Mouse (Mus musculus) CH12.LX (cell line): ENCODE data around the gene Dag1. TPM values are rescaled to one million over a fixed set of nuclear protein-coding genes. Genes with fewer than 3 reads are reported as not detected.

Source experiments
- DNase-seq: peaks from one replicate; pipeline ENCODE4 v3.0.0-alpha.2; 2013; ENCODE audit errors: extremely low read depth
- H3K27ac ChIP-seq: 2 replicates; pipeline ENCODE4 v1.5.1; 2012; ENCODE audit warnings: low read depth, mild to moderate bottlenecking, control low read depth, moderate library complexity; ENCODE audit not compliant: insufficient read depth
- H3K27me3 ChIP-seq: replicated peaks from 2 replicates; pipeline ENCODE3; 2012; ENCODE audit warnings: inconsistent platforms
- H3K36me3 ChIP-seq, 2 experiments: replicated peaks in 1 of 2; 2 replicates each; pipeline versions ENCODE3 to v1.6.1; 2012; ENCODE audit warnings: inconsistent platforms in 1 of 2, low read length in 1 of 2, mild to moderate bottlenecking in 1 of 2, mixed read lengths in 1 of 2, moderate library complexity in 1 of 2; ENCODE audit not compliant: control insufficient read depth in 1 of 2, insufficient read depth in 1 of 2
- H3K4me1 ChIP-seq, 2 experiments: 2 replicates each; pipeline ENCODE4 v1.6.1; 2012; ENCODE audit warnings: inconsistent platforms in 1 of 2, moderate library complexity in 1 of 2; ENCODE audit not compliant: insufficient read depth in 2 of 2, control insufficient read depth in 1 of 2
- H3K4me2 ChIP-seq: 2 replicates; pipeline ENCODE4 v1.6.1; 2012; ENCODE audit warnings: low read depth, mild to moderate bottlenecking, control low read depth; ENCODE audit not compliant: poor library complexity, insufficient read depth, severe bottlenecking
- H3K4me3 ChIP-seq, 3 experiments: fragments of 150-350 bp in 1 of 3; sonication (generic) in 1 of 3; replicated peaks in 1 of 3; 2 replicates each; pipeline versions ENCODE3 to v1.5.1; 2011 to 2012; ENCODE audit warnings: low read depth in 2 of 3, low read length in 2 of 3, mild to moderate bottlenecking in 2 of 3, moderate library complexity in 2 of 3, control low read depth in 1 of 3, improper control_type of control experiment in 1 of 3, inconsistent platforms in 1 of 3, mixed read lengths in 1 of 3; ENCODE audit not compliant: poor library complexity in 1 of 3
- H3K79me2 ChIP-seq: replicated peaks from 2 replicates; pipeline ENCODE4 v1.6.1; 2012; ENCODE audit warnings: mild to moderate bottlenecking, moderate library complexity; ENCODE audit not compliant: control insufficient read depth, poor library complexity, insufficient read depth, severe bottlenecking; ENCODE audit errors: extremely low read depth
- H3K9ac ChIP-seq: 2 replicates; pipeline ENCODE4 v1.6.1; 2012; ENCODE audit warnings: low read depth, mild to moderate bottlenecking, control low read depth, moderate library complexity; ENCODE audit not compliant: insufficient read depth
- H3K9me3 ChIP-seq: replicated peaks from 2 replicates; pipeline ENCODE3; 2012; ENCODE audit warnings: low read length, inconsistent platforms, mixed read lengths
- BHLHE40 ChIP-seq: IDR thresholded peaks from 2 replicates; pipeline ENCODE4 v1.6.1; 2011; ENCODE audit warnings: mild to moderate bottlenecking, low read depth, low read length, improper control_type of control experiment
- E2F4 ChIP-seq: IDR thresholded peaks from 2 replicates; pipeline ENCODE4 v1.6.1; 2011; ENCODE audit warnings: low read depth, low read length, improper control_type of control experiment; ENCODE audit not compliant: insufficient replicate concordance
- EP300 ChIP-seq: IDR thresholded peaks from 2 replicates; pipeline ENCODE4 v1.6.1; 2011; ENCODE audit warnings: low read length, improper control_type of control experiment
- GABPA ChIP-seq: IDR thresholded peaks from 2 replicates; pipeline ENCODE4 v1.6.1; 2012; ENCODE audit warnings: low read depth, low read length, improper control_type of control experiment, inconsistent platforms; ENCODE audit not compliant: insufficient replicate concordance
- IRF4 ChIP-seq: IDR thresholded peaks from 2 replicates; pipeline ENCODE4 v1.6.1; 2014; ENCODE audit warnings: low read depth, mild to moderate bottlenecking, inconsistent platforms, low read length, improper control_type of control experiment
- JUN ChIP-seq: IDR thresholded peaks from 2 replicates; pipeline ENCODE4 v1.6.1; 2011; ENCODE audit warnings: low read depth, mild to moderate bottlenecking, low read length, improper control_type of control experiment, moderate library complexity; ENCODE audit not compliant: insufficient read depth
- MAX ChIP-seq: IDR thresholded peaks from 2 replicates; pipeline ENCODE4 v1.6.1; 2011; ENCODE audit warnings: low read length, improper control_type of control experiment
- MAZ ChIP-seq: IDR thresholded peaks from 2 replicates; pipeline ENCODE4 v1.6.1; 2012; ENCODE audit warnings: low read depth, mild to moderate bottlenecking, inconsistent platforms, low read length, improper control_type of control experiment, moderate library complexity
- MXI1 ChIP-seq: IDR thresholded peaks from 2 replicates; pipeline ENCODE4 v1.6.1; 2011; ENCODE audit warnings: mild to moderate bottlenecking, low read depth, low read length, improper control_type of control experiment
- MYC ChIP-seq: IDR thresholded peaks from 2 replicates; pipeline ENCODE4 v1.6.1; 2011; ENCODE audit warnings: low read depth, mild to moderate bottlenecking, improper control_type of control experiment, low read length
- POLR2AphosphoS2 ChIP-seq: IDR thresholded peaks from 2 replicates; pipeline ENCODE4 v1.6.1; 2011; ENCODE audit warnings: low read depth, low read length, improper control_type of control experiment
- RAD21 ChIP-seq: IDR thresholded peaks from 2 replicates; pipeline ENCODE4 v1.6.1; 2011; ENCODE audit warnings: low read depth, mild to moderate bottlenecking, low read length, improper control_type of control experiment, moderate library complexity
- SIN3A ChIP-seq: IDR thresholded peaks from 2 replicates; pipeline ENCODE4 v1.6.1; 2012; ENCODE audit warnings: low read length, improper control_type of control experiment, inconsistent platforms
- TBP ChIP-seq: conservative IDR thresholded peaks from 2 replicates; pipeline ENCODE4 v1.6.1; 2011; ENCODE audit warnings: low read depth, low read length, improper control_type of control experiment
- USF1 ChIP-seq: IDR thresholded peaks from 2 replicates; pipeline ENCODE4 v1.6.1; 2014; ENCODE audit warnings: low read depth, mild to moderate bottlenecking, inconsistent platforms, low read length, improper control_type of control experiment
- ZC3H11A ChIP-seq: IDR thresholded peaks from 2 replicates; pipeline ENCODE4 v1.6.1; 2012; ENCODE audit warnings: low read depth, mild to moderate bottlenecking, inconsistent platforms, low read length, improper control_type of control experiment
- ZKSCAN1 ChIP-seq: IDR thresholded peaks from 2 replicates; pipeline ENCODE4 v1.6.1; 2012; ENCODE audit warnings: low read depth, inconsistent platforms, low read length, improper control_type of control experiment, borderline replicate concordance
- ZMIZ1 ChIP-seq: IDR thresholded peaks from 2 replicates; pipeline ENCODE4 v1.6.1; 2012; ENCODE audit warnings: low read depth, mild to moderate bottlenecking, inconsistent platforms, low read length, improper control_type of control experiment
- dilution Hi-C: fragments of 300-500 bp; cut with MboI; formaldehyde crosslinking; loops from 2 replicates; pipeline ENCODE4 v1.14.3; 2020; ENCODE audit warnings: low sequenced_read_pairs; ENCODE audit not compliant: extremely low pct_unique_long_range_greater_than_20kb, extremely low pct_ligation_motif_present
- in situ Hi-C: fragments of 300-500 bp; cut with MboI; formaldehyde crosslinking; loops from 3 replicates; pipeline ENCODE4 v1.14.3; 2019; ENCODE audit warnings: low sequenced_read_pairs, low pct_ligation_motif_present, low pct_unique_long_range_greater_than_20kb, mixed read lengths
- polyA plus RNA-seq: library from polyadenylated mRNA; unstranded; fragments of >175 nt; gene quantifications from 2 replicates; pipeline ENCODE4 v1.2.1, GENCODE M21; 2012; ENCODE audit warnings: low read depth; ENCODE audit not compliant: insufficient read length
- total RNA-seq, 2 experiments: library from RNA; depleted of rRNA; stranded (reverse); fragments of 300-350 nt in 1 of 2; fragments of >200 nt in 1 of 2; gene quantifications; 2 replicates each; pipeline ENCODE4 v1.2.3; 2012 to 2014

Dag1 gene
- total and polyA plus RNA-seq, 3 experiments = 1.7 to 5.7 (median 3.9) TPM

DNA sequence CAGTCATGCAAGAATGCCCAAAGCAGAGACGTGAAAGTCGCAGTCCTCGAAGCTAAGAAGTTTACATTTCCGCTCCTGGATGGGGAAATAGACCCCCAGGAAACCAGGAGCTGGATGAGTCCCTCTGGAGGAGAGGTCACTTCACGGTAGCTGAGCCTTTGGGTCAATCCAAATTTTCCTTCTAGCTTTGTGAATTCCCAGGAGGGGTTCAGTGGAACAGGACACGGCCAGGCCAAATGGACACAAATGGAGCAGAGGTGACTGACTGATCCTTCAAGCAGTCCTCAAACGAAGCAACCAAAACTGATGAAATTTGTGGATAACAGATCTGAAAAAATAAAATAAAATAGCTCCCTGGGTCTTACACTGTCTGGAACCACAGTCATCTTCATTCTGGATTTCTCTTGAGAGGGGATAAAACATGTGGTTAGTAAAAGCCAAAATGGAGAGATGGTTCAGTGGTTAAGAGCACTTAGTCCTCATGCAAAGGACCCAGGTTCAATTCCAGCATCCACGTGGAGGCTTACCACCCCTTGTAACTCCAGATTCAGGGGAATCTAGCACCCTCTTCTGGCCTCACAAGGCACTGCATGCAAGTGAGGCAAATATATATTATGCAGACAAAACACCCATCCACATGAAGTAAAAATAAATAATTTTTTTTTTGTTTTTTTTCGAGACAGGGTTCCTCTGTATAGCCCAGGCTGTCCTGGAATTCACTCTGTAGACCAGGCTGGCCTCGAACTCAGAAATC lies 15.1 kb upstream of the Dag1 start (continued):
- TF ChIP-seq E2F4 = no peak
- TF ChIP-seq MYC = peak; percentile 92
- no peak for TF ChIP-seq GABPA
- TF ChIP-seq SIN3A = no peak
- TF ChIP-seq USF1 = no peak
- no peak for TF ChIP-seq EP300
- no peak for TF ChIP-seq BHLHE40
- no peak for TF ChIP-seq MAZ
- peak; percentile 70 for TF ChIP-seq MAX
- TF ChIP-seq ZMIZ1 = no peak
- no peak for TF ChIP-seq POLR2AphosphoS2
- no peak for TF ChIP-seq ZKSCAN1

- H3K4me2 ChIP-seq = no peak overlapping the region
- H3K9ac ChIP-seq = no peak overlapping the region
- TF ChIP-seq ZC3H11A (no peak), MAZ (no peak), RAD21 (no peak), ZKSCAN1 (no peak), IRF4 (no peak), JUN (no peak), TBP (no peak), ZMIZ1 (no peak), MXI1 (no peak)
- peaks cover 39% of the 10 kb centered on the region for H3K27me3 ChIP-seq
- no peaks in the 10 kb centered on the region for H3K79me2 ChIP-seq
- no peak for DNase-seq
- peaks cover 0 to 4% of the 10 kb centered on the region in 2 experiments; a peak in 2 of 4 replicates for H3K4me1 ChIP-seq
- no peaks in the 10 kb centered on the region for H3K36me3 ChIP-seq
- no peak overlapping the region for H3K27ac ChIP-seq
- H3K4me3 ChIP-seq = no peak overlapping the region
- dilution Hi-C loops (no loop called here), in situ Hi-C loops (no loop called here)
- H3K9me3 ChIP-seq = no peaks in the 10 kb centered on the region
These were observed 11.5 kb upstream of the Dag1 start for GRCm38 (mm10) chr9:108275331-108275659.
